Mouse (Mus musculus): ENCODE results near the gene Sdf4. TPM values are rescaled to one million over a fixed set of nuclear protein-coding genes. Genes with fewer than 3 reads are reported as not detected.

Gene Sdf4
- polyA plus RNA-seq, 1 experiment from 2014 or later: 178 TPM

DNA sequence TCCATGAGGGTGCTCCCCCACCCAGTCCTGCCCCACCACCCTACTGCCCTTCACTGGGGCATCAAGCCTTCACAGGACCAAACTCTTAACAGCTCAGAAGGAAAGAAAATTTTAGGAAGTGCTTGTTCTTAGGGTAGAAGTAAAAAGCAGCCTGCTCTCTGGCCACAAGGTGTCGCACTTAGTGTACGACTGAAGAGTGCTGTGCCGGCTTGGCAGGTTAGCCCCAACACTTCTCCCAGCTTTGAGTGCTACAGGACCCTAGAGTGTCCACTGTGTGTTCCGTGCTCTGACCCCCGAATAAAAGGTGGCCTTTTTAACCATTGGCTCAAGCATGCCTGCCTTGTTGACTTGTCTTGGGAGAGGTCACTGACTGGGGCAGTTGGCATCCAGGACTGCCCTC is 33.4 kb upstream of the Sdf4 start:
- TF ChIP-seq CTCF (IDR thresholded peaks at IDR 0.05; ENCODE audit: low read depth): peak; percentile 86
- Histone ChIP-seq H3K27ac (no peak overlapping the region), H3K27me3 (ENCODE audit: insufficient read depth, low read length) (no peaks in the 10 kb centered on the region), H3K9me3 (replicated peaks; ENCODE audit: low read length) (no peaks in the 10 kb centered on the region), H3K4me1 (replicated peaks; ENCODE audit: insufficient read depth, low read length) (no peaks in the 10 kb centered on the region; the same call in 1 of the 2 replicates), H3K9ac (ENCODE audit: low read depth, low read length) (no peak overlapping the region), H3K36me3 (ENCODE audit: insufficient read depth, low read length) (peaks cover 26% of the 10 kb centered on the region), H3K4me2 (ENCODE audit: low read length) (no peak overlapping the region), H3K4me3 (replicated peaks; ENCODE audit: low read depth, low read length) (no peak overlapping the region)
- ATAC-seq (replicated peaks; ENCODE audit: low FRiP score, low read depth) (peak; percentile 42; the same call in 1 of the 2 replicates), DNase-seq (ENCODE audit: low spot score) (peak; percentile 93)
- 2% methylated on average over 5 of the region's 5 CpGs for WGBS

DNA sequence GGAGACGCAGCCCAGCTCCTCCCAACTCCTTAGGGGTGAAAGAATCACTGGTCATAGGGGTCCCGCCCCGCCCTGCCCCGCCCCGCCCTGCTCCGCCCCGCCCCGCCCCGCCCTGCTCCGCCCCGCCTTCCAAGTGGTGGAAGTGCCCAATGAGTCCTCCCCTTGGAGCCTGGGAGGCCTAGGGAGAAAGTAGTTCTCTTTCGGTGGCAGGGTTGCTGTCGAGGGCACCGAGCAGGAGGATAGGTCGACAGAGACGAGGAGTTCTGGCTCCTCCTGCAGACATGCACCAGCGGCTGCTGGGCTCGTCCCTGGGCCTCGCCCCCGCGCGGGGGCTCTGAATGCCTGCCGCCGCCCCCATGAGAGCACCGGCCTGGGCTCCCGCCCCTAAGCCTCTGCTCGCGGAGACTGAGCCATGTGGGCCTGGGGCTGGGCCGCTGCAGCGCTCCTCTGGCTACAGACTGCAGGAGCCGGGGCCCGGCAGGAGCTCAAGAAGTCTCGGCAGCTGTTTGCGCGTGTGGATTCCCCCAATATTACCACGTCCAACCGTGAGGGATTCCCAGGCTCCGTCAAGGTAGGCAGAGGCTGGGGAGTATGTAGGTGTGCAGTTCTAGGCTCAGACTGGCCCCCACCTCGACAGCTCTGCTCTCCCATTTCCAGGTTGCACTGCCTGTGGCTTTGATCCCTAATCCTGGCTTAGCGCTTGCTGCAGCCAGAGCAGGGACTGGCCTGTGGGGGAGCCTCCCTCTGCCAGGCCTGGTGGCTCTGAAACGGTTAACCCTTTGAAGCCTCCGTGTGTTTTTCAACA is 30.3 kb upstream of the Sdf4 start, which contains the start of gene C1qtnf12:
C1qtnf12 (plus strand) TSS at position 152 of the 805 bp plus-strand sequence.
- peak; percentile 76 for DNase-seq (ENCODE audit: low spot score)
- WGBS: under 1% methylated on average over 42 of the region's 42 CpGs
- peak within 1 kb of the TSS; percentile 69 for H3K9ac ChIP-seq (ENCODE audit: low read depth, low read length)
- H3K4me1 ChIP-seq (replicated peaks; ENCODE audit: insufficient read depth, low read length): no peaks in the 10 kb centered on the region; the same call in 1 of the 2 replicates
- peaks cover 25% of the 10 kb centered on the region for H3K36me3 ChIP-seq (ENCODE audit: insufficient read depth, low read length)
- peak within 1 kb of the TSS; percentile 96 for H3K4me2 ChIP-seq (ENCODE audit: low read length)
- peak; percentile 81 for ATAC-seq (replicated peaks; ENCODE audit: low FRiP score, low read depth)
- TF ChIP-seq CTCF (IDR thresholded peaks at IDR 0.05; ENCODE audit: low read depth): no peak
- H3K27ac ChIP-seq: peak within 1 kb of the TSS; percentile 82
- H3K4me3 ChIP-seq (replicated peaks; ENCODE audit: low read depth, low read length): peak within 1 kb of the TSS; percentile 59
- H3K9me3 ChIP-seq (replicated peaks; ENCODE audit: low read length): no peaks in the 10 kb centered on the region
- no peaks in the 10 kb centered on the region for H3K27me3 ChIP-seq (ENCODE audit: insufficient read depth, low read length)

DNA sequence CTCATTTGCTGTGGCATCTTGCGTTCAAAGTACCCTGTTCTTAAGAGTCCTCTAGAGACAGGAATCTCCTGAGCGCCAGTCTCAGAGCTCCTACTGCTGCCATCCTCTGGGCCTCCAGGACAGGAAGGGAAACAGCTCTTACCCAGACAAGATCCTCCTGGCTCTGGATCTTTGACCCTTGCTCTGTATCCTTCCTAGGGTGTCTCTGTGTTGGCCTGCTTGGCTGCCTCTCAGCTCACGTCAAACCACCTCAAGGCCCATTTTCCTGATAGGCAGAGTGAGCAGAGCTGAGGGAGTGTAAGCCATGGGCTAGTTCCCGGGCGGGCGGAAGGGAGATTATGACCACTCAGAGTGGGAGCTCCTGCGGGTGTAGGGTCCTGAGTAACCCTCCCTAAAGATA is 29.6 kb upstream of the Sdf4 start:
- Histone ChIP-seq H3K4me2 (ENCODE audit: low read length) (peak overlapping the region; percentile 96), H3K27me3 (ENCODE audit: insufficient read depth, low read length) (no peaks in the 10 kb centered on the region), H3K9ac (ENCODE audit: low read depth, low read length) (peak overlapping the region; percentile 69; the same call in 1 of the 2 replicates), H3K4me1 (replicated peaks; ENCODE audit: insufficient read depth, low read length) (no peaks in the 10 kb centered on the region; the same call in 1 of the 2 replicates), H3K9me3 (replicated peaks; ENCODE audit: low read length) (no peaks in the 10 kb centered on the region), H3K27ac (peak overlapping the region; percentile 82), H3K36me3 (ENCODE audit: insufficient read depth, low read length) (peaks cover 18% of the 10 kb centered on the region; the same call in 1 of the 2 replicates), H3K4me3 (replicated peaks; ENCODE audit: low read depth, low read length) (peak overlapping the region; percentile 59)
- WGBS: 45% methylated on average over 7 of the region's 7 CpGs
- ATAC-seq (replicated peaks; ENCODE audit: low FRiP score, low read depth) (no peak; the same call in 1 of the 2 replicates), DNase-seq (ENCODE audit: low spot score) (peak; percentile 31)
- no peak for TF ChIP-seq CTCF (IDR thresholded peaks at IDR 0.05; ENCODE audit: low read depth)

DNA sequence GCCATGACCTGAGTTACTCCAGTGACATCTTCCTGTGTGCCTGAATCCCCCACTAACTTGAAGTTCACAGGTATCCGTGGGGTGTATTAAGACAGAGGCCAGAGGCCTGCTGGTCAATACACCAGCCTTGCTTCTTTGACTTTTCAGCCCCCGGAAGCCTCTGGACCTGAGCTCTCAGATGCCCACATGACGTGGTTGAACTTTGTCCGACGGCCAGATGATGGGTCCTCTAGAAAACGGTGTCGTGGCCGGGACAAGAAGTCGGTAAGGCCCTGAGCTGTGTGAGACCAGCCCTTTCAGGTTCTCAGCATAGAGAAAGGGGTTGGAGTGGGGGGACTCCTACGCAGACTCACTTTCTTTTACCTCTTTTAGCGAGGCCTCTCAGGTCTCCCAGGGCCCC is 28.3 kb upstream of the Sdf4 start:
- no peak for TF ChIP-seq CTCF (IDR thresholded peaks at IDR 0.05; ENCODE audit: low read depth)
- Histone ChIP-seq H3K4me2 (ENCODE audit: low read length) (no peak overlapping the region), H3K36me3 (ENCODE audit: insufficient read depth, low read length) (peaks cover 11% of the 10 kb centered on the region; the same call in 1 of the 2 replicates), H3K9me3 (replicated peaks; ENCODE audit: low read length) (no peaks in the 10 kb centered on the region), H3K27me3 (ENCODE audit: insufficient read depth, low read length) (no peaks in the 10 kb centered on the region), H3K27ac (no peak overlapping the region), H3K4me1 (replicated peaks; ENCODE audit: insufficient read depth, low read length) (no peaks in the 10 kb centered on the region; the same call in none of the 2 replicates), H3K4me3 (replicated peaks; ENCODE audit: low read depth, low read length) (no peak overlapping the region), H3K9ac (ENCODE audit: low read depth, low read length) (no peak overlapping the region)
- DNase-seq (ENCODE audit: low spot score): no peak
- WGBS: 87% methylated on average over 11 of the region's 11 CpGs
- no peak for ATAC-seq (replicated peaks; ENCODE audit: low FRiP score, low read depth)

DNA sequence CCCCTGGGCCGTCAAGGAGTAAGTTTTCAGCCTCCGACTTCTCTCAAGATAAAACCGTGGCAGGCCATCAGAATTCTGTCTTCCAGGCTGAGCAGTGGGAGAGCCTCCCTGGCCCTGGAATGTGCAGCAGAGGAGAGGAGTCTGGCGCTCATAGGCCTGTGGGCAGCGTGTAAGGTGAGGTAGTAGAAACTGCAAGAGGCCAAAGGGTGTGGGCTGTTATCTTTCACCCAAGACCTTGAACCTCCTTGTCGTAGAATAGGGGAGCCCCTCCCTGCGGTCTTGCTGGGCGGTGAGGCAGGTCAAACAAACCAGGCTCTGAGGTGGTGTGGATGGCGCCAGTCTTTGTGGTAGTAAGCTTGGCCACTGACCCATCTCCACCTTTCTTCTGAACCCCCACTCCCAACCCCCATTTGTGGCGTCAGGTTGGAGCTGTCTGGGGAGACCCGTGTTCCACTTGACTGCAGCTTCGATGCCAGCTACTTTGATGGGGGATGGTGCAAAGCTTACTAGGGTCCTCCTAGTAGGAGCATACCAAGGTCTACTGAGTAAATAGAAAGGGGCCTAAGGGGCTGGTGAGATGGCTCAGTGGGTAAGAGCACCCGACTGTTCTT is 23.5 kb upstream of the Sdf4 start:
- 41% methylated on average over 13 of the region's 13 CpGs for WGBS
- TF ChIP-seq CTCF (IDR thresholded peaks at IDR 0.05; ENCODE audit: low read depth): no peak
- ATAC-seq (replicated peaks; ENCODE audit: low FRiP score, low read depth): peak; percentile 31
- H3K4me2 ChIP-seq (ENCODE audit: low read length): no peak overlapping the region
- H3K27ac ChIP-seq: peak overlapping the region; percentile 64
- peaks cover 7% of the 10 kb centered on the region; the same call in 1 of the 2 replicates for H3K4me1 ChIP-seq (replicated peaks; ENCODE audit: insufficient read depth, low read length)
- H3K4me3 ChIP-seq (replicated peaks; ENCODE audit: low read depth, low read length): no peak overlapping the region
- H3K9ac ChIP-seq (ENCODE audit: low read depth, low read length): no peak overlapping the region
- peaks cover 11% of the 10 kb centered on the region; the same call in 1 of the 2 replicates for H3K36me3 ChIP-seq (ENCODE audit: insufficient read depth, low read length)
- H3K9me3 ChIP-seq (replicated peaks; ENCODE audit: low read length): no peaks in the 10 kb centered on the region
- no peaks in the 10 kb centered on the region for H3K27me3 ChIP-seq (ENCODE audit: insufficient read depth, low read length)
- peak; percentile 16 for DNase-seq (ENCODE audit: low spot score)

DNA sequence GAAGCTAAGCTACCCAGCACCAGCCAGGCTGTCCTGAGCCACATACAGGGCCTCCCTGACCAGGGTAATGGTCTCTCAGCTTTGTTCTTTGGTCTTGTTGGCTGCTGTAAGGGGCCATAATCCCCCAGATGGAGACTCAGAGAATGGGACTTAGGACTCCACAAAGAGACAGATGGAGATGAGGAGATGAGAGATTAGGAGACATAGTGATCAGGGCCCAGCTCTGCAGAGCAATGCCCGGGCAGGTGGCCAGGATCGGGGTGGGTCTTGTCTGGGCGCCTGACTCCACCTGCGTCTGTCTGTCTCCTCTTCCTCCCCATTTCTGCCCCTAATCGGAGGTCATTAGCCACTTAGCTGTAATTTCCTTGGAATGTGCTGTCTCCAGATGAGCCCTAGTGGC is 22.4 kb upstream of the Sdf4 start:
- H3K36me3 ChIP-seq (ENCODE audit: insufficient read depth, low read length): peaks cover 6% of the 10 kb centered on the region; the same call in 1 of the 2 replicates
- no peak overlapping the region for H3K4me2 ChIP-seq (ENCODE audit: low read length)
- H3K4me1 ChIP-seq (replicated peaks; ENCODE audit: insufficient read depth, low read length): peaks cover 7% of the 10 kb centered on the region; the same call in 1 of the 2 replicates
- no peaks in the 10 kb centered on the region for H3K9me3 ChIP-seq (replicated peaks; ENCODE audit: low read length)
- H3K9ac ChIP-seq (ENCODE audit: low read depth, low read length): no peak overlapping the region
- DNase-seq (ENCODE audit: low spot score) (no peak), ATAC-seq (replicated peaks; ENCODE audit: low FRiP score, low read depth) (no peak)
- H3K27me3 ChIP-seq (ENCODE audit: insufficient read depth, low read length): no peaks in the 10 kb centered on the region
- no peak overlapping the region for H3K27ac ChIP-seq
- H3K4me3 ChIP-seq (replicated peaks; ENCODE audit: low read depth, low read length): no peak overlapping the region
- TF ChIP-seq CTCF (IDR thresholded peaks at IDR 0.05; ENCODE audit: low read depth): no peak
- WGBS: 82% methylated on average over 5 of the region's 5 CpGs

Data from kidney, postnatal 0 days (tissue).